Mouse (Mus musculus): ENCODE measurements around the gene Rasa1. TPM values are rescaled to one million over a fixed set of nuclear protein-coding genes. Genes with fewer than 3 reads are reported as not detected.
A peak's percentile ranks its signal among the peaks of the same experiment; 100 is the strongest.

Gene Rasa1
- polyA plus RNA-seq, 1 experiment from 2014 or later, result 57.4 TPM

DNA sequence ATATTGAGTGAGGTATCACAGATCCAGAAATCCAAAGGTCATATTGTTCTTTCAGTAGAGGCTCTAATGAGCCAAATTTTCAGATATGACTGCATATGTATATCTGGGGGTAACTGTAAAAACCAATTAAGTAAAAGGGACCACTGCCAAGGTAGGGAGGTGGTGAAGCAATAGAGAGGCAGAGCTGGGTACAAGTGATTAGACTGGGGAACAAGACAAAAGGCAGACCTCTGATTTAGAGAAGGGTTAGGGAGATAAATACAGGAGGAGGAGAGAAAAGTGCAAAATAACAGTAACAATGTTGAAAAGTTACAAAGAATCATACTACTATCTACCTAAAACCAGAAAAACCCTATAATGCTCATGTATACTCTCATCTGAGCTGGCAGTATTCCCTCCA lies 10.0 kb downstream of the Rasa1 start:
- ATAC-seq (ENCODE audit: low FRiP score), result no peak
- no peaks in the 10 kb centered on the region for H3K4me1 ChIP-seq (ENCODE audit: control insufficient read depth, insufficient read depth, low read length)
- H3K4me3 ChIP-seq (ENCODE audit: low read depth, low read length), result no peak overlapping the region
- H3K9me3 ChIP-seq (ENCODE audit: control insufficient read depth, low read length), result no peaks in the 10 kb centered on the region
- H3K4me2 ChIP-seq, result no peak overlapping the region
- H3K36me3 ChIP-seq (ENCODE audit: control insufficient read depth, insufficient read depth, low read length), result no peaks in the 10 kb centered on the region
- no peaks in the 10 kb centered on the region for H3K27me3 ChIP-seq (ENCODE audit: control insufficient read depth, insufficient read depth, low read length)
- H3K9ac ChIP-seq (ENCODE audit: low read length), result no peak overlapping the region
- DNase-seq (ENCODE audit: low spot score, missing footprints), result no peak
- no peak overlapping the region for H3K27ac ChIP-seq (ENCODE audit: low read depth, low read length)

DNA sequence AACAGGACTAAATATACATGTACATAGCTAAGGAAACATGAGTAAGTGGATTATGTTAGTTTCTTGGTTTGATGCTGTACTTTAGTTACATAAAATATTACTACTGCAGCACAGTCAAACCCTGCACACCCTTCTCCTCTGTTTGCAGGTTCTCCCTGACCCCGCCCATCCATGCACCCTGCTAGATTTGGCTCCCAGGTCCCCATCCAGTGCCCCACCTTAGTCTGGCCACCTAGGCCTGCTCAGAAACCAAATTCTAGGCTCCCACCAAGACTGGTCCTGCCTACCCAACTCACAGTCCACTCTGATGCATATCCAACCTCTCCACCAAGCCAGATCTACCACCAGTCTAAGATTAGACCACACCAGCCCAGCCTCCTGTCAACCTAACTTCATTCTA lies 14.4 kb downstream of the Rasa1 start:
- no peak overlapping the region for H3K4me2 ChIP-seq
- no peaks in the 10 kb centered on the region for H3K4me1 ChIP-seq (ENCODE audit: control insufficient read depth, insufficient read depth, low read length)
- no peak overlapping the region for H3K9ac ChIP-seq (ENCODE audit: low read length)
- no peak overlapping the region for H3K27ac ChIP-seq (ENCODE audit: low read depth, low read length)
- DNase-seq (ENCODE audit: low spot score, missing footprints) (no peak), ATAC-seq (ENCODE audit: low FRiP score) (no peak)
- 95% methylated on average over 1 of the region's 1 CpGs for WGBS
- H3K27me3 ChIP-seq (ENCODE audit: control insufficient read depth, insufficient read depth, low read length), result no peaks in the 10 kb centered on the region
- no peak overlapping the region for H3K4me3 ChIP-seq (ENCODE audit: low read depth, low read length)
- H3K9me3 ChIP-seq (ENCODE audit: control insufficient read depth, low read length), result no peaks in the 10 kb centered on the region
- no peaks in the 10 kb centered on the region for H3K36me3 ChIP-seq (ENCODE audit: control insufficient read depth, insufficient read depth, low read length)

DNA sequence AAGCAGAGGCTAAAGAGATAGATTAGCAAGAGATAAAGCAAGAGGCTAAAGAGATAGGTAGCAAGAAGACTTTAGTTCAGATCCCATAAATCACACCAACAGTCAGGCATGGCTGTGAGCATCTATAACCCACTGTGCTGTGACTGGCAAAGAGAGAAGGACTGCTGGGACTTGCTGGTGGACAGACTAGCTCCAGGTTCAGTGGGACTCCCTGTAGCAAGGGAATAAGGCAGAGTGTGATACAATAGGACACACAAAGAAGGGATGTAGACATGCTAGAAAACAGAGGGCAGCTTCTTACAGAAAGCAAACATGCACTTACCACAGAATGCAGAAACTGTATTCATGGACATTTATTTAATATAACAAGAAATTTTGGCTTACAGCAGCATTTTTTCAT lies 15.1 kb downstream of the Rasa1 start:
- no peak overlapping the region for H3K27ac ChIP-seq (ENCODE audit: low read depth, low read length)
- ATAC-seq (ENCODE audit: low FRiP score), result no peak
- peak; percentile 60 for DNase-seq (ENCODE audit: low spot score, missing footprints)
- no peak overlapping the region for H3K4me2 ChIP-seq
- no peaks in the 10 kb centered on the region for H3K36me3 ChIP-seq (ENCODE audit: control insufficient read depth, insufficient read depth, low read length)
- no peaks in the 10 kb centered on the region for H3K4me1 ChIP-seq (ENCODE audit: control insufficient read depth, insufficient read depth, low read length)
- H3K9me3 ChIP-seq (ENCODE audit: control insufficient read depth, low read length), result no peaks in the 10 kb centered on the region
- no peak overlapping the region for H3K9ac ChIP-seq (ENCODE audit: low read length)
- no peaks in the 10 kb centered on the region for H3K27me3 ChIP-seq (ENCODE audit: control insufficient read depth, insufficient read depth, low read length)
- no peak overlapping the region for H3K4me3 ChIP-seq (ENCODE audit: low read depth, low read length)

DNA sequence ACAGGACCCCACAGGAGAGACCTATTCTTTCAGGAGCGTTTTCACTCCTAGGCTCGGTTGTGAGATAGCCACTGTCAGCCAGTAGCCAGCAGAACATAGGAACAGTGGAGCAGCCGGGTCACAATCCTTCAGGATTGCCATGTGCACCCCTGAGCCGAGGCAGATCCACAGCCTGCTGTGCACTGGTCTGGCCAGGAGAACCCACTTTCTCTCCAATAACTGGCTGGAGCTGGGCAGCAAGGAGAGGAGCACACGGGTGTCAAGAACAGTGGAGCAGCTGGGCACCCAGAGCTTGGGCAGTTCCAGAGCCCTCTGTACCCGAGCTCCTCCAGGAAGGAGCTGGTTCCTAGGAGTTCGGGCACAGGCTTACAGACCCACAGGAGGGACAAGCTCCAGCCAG lies 50.2 kb downstream of the Rasa1 start:
- no peak for DNase-seq (ENCODE audit: low spot score, missing footprints)
- Histone ChIP-seq H3K4me3 (ENCODE audit: low read depth, low read length) (no peak overlapping the region), H3K9me3 (ENCODE audit: control insufficient read depth, low read length) (no peaks in the 10 kb centered on the region), H3K27me3 (ENCODE audit: control insufficient read depth, insufficient read depth, low read length) (no peaks in the 10 kb centered on the region), H3K27ac (ENCODE audit: low read depth, low read length) (no peak overlapping the region), H3K4me1 (ENCODE audit: control insufficient read depth, insufficient read depth, low read length) (no peaks in the 10 kb centered on the region), H3K36me3 (ENCODE audit: control insufficient read depth, insufficient read depth, low read length) (no peaks in the 10 kb centered on the region), H3K4me2 (no peak overlapping the region), H3K9ac (ENCODE audit: low read length) (no peak overlapping the region)
- 88% methylated on average over 7 of the region's 7 CpGs for WGBS
- no peak for ATAC-seq (ENCODE audit: low FRiP score)

DNA sequence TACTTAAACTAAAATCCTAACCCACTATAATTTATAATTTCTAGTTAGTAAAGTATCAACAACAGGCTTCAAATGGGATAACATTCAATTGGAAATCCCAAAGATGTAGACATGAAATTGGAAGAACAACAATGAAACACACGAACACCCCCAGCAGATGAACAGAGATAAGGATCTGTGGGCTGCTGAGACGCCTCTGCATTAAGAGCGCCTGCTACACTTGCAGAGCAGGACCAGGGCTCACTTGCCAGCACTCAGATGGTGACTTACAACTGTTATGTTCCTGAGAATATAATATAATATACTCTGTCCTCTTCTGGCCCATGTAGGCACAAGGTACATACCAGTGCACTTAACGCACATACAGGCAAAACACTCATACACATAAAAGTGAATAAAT lies 70.3 kb downstream of the Rasa1 start:
- H3K9ac ChIP-seq (ENCODE audit: low read length), result no peak overlapping the region
- no peak overlapping the region for H3K4me3 ChIP-seq (ENCODE audit: low read depth, low read length)
- H3K27me3 ChIP-seq (ENCODE audit: control insufficient read depth, insufficient read depth, low read length), result no peaks in the 10 kb centered on the region
- no peak for DNase-seq (ENCODE audit: low spot score, missing footprints)
- H3K36me3 ChIP-seq (ENCODE audit: control insufficient read depth, insufficient read depth, low read length), result peaks cover 2% of the 10 kb centered on the region; the same call in 1 of the 2 replicates
- ATAC-seq (ENCODE audit: low FRiP score), result no peak
- H3K9me3 ChIP-seq (ENCODE audit: control insufficient read depth, low read length), result no peaks in the 10 kb centered on the region
- H3K4me2 ChIP-seq, result no peak overlapping the region
- no peak overlapping the region for H3K27ac ChIP-seq (ENCODE audit: low read depth, low read length)
- no peaks in the 10 kb centered on the region for H3K4me1 ChIP-seq (ENCODE audit: control insufficient read depth, insufficient read depth, low read length)
- WGBS, result 92% methylated on average over 4 of the region's 4 CpGs

DNA sequence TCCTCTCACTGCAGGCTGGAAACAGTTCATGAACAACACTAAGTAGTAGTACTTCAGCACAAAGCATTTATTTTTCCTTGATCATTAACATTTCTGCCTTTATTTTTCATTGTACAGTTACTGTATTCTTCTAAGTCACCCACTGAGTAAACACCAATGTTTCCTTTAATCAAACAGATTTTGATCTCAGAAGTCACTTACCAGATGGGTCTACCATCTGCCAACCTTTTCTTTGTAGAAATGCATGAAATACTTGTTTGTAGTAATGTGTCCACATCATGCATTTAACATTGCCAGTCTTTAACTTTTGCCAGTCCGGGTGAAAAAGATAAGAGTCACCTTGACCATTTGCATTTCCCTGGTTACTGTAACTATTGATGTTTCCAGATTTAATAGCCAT lies 78.6 kb downstream of the Rasa1 start:
- H3K9ac ChIP-seq (ENCODE audit: low read length), result no peak overlapping the region
- 0 out of 2 replicates have a peak, but pooled peaks cover 2% of the 10 kb centered on the region for H3K36me3 ChIP-seq (ENCODE audit: control insufficient read depth, insufficient read depth, low read length)
- no peak for DNase-seq (ENCODE audit: low spot score, missing footprints)
- 88% methylated on average over 1 of the region's 1 CpGs for WGBS
- H3K27ac ChIP-seq (ENCODE audit: low read depth, low read length), result no peak overlapping the region
- no peaks in the 10 kb centered on the region for H3K4me1 ChIP-seq (ENCODE audit: control insufficient read depth, insufficient read depth, low read length)
- ATAC-seq (ENCODE audit: low FRiP score), result no peak
- no peak overlapping the region for H3K4me3 ChIP-seq (ENCODE audit: low read depth, low read length)
- H3K27me3 ChIP-seq (ENCODE audit: control insufficient read depth, insufficient read depth, low read length), result no peaks in the 10 kb centered on the region
- H3K9me3 ChIP-seq (ENCODE audit: control insufficient read depth, low read length), result no peaks in the 10 kb centered on the region
- no peak overlapping the region for H3K4me2 ChIP-seq

DNA sequence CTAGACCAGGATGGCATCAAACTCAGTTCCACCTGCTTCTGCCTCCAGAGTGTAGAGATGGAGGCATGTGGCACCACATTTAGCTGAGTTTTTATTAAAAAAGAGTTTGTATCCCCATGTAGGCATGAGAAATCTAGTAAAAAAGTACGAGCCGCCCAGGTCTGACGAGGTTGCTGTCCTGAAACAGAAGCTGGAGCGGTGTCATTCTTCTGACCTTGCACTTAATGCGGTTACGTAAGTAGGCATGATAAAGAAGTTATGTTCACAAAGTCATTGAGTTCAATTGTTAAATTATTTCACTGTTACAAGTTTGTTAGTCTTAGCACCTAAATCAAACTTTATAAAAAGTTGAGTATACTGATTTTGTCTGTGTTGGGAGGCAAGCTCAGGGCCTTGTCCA lies 80.3 kb downstream of the Rasa1 start:
- H3K4me2 ChIP-seq, result no peak overlapping the region
- 0 out of 2 replicates have a peak, but pooled peaks cover 2% of the 10 kb centered on the region for H3K36me3 ChIP-seq (ENCODE audit: control insufficient read depth, insufficient read depth, low read length)
- DNase-seq (ENCODE audit: low spot score, missing footprints) (peak; percentile 72), ATAC-seq (ENCODE audit: low FRiP score) (no peak)
- H3K27me3 ChIP-seq (ENCODE audit: control insufficient read depth, insufficient read depth, low read length), result no peaks in the 10 kb centered on the region
- no peak overlapping the region for H3K9ac ChIP-seq (ENCODE audit: low read length)
- H3K27ac ChIP-seq (ENCODE audit: low read depth, low read length), result no peak overlapping the region
- H3K4me1 ChIP-seq (ENCODE audit: control insufficient read depth, insufficient read depth, low read length), result no peaks in the 10 kb centered on the region
- no peaks in the 10 kb centered on the region for H3K9me3 ChIP-seq (ENCODE audit: control insufficient read depth, low read length)
- no peak overlapping the region for H3K4me3 ChIP-seq (ENCODE audit: low read depth, low read length)
- 94% methylated on average over 6 of the region's 6 CpGs for WGBS

DNA sequence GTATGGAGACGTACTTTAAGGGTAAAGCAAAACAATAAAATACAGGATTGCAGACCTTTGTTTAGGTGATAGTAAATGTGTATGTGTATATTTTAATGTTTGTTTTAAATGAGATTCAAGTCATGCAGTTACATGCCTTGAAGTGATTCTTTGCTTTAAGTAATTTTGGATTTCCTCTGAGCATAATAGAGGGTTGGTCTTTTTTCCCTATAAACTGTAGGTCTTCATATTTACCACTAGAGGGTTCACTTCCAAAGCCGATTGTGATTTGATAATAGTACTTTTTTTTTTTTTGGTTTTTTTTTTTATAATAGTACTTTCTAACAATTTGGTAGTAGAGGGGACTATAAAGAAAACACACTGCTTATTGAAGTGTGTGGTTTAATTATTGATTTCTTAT lies 81.4 kb downstream of the Rasa1 start:
- WGBS, result 73% methylated on average over 2 of the region's 2 CpGs

DNA sequence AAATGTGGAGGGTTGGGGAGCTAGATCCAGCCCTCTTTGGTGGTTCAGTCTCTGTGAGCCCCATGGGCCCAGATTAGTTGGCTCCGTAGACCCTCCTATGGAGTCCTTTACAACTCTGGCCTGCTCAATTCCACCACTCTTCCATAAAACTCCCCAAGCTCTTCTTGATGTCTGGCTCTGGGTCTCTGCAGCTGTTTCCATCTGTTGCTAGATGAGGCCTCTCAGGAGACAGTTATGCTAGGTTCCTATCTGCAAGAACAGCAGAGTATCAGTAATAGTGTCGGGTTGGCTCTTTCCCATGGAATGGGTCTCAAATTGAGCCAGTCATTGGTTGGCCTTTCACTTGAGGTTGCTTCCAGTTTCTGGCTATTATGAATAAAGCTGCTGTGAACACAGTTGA lies 97.7 kb downstream of the Rasa1 start:
- H3K4me2 ChIP-seq, result no peak overlapping the region
- DNase-seq (ENCODE audit: low spot score, missing footprints) (no peak), ATAC-seq (ENCODE audit: low FRiP score) (no peak)
- peaks cover 7% of the 10 kb centered on the region; the same call in 1 of the 2 replicates for H3K36me3 ChIP-seq (ENCODE audit: control insufficient read depth, insufficient read depth, low read length)
- no peak overlapping the region for H3K27ac ChIP-seq (ENCODE audit: low read depth, low read length)
- no peak overlapping the region for H3K9ac ChIP-seq (ENCODE audit: low read length)
- H3K9me3 ChIP-seq (ENCODE audit: control insufficient read depth, low read length), result no peaks in the 10 kb centered on the region
- WGBS, result 98% methylated on average over 2 of the region's 2 CpGs
- H3K27me3 ChIP-seq (ENCODE audit: control insufficient read depth, insufficient read depth, low read length), result no peaks in the 10 kb centered on the region
- H3K4me1 ChIP-seq (ENCODE audit: control insufficient read depth, insufficient read depth, low read length), result peaks cover 3% of the 10 kb centered on the region; the same call in 1 of the 2 replicates
- H3K4me3 ChIP-seq (ENCODE audit: low read depth, low read length), result no peak overlapping the region

More for the DNA sequence above, 81.4 kb downstream of the Rasa1 start:
- no peak overlapping the region for H3K27ac ChIP-seq (ENCODE audit: low read depth, low read length)
- no peak overlapping the region for H3K4me3 ChIP-seq (ENCODE audit: low read depth, low read length)
- no peaks in the 10 kb centered on the region for H3K27me3 ChIP-seq (ENCODE audit: control insufficient read depth, insufficient read depth, low read length)
- no peak overlapping the region for H3K4me2 ChIP-seq
- H3K9ac ChIP-seq (ENCODE audit: low read length), result no peak overlapping the region
- H3K36me3 ChIP-seq (ENCODE audit: control insufficient read depth, insufficient read depth, low read length), result 0 out of 2 replicates have a peak, but pooled peaks cover 2% of the 10 kb centered on the region
- no peaks in the 10 kb centered on the region for H3K4me1 ChIP-seq (ENCODE audit: control insufficient read depth, insufficient read depth, low read length)
- DNase-seq (ENCODE audit: low spot score, missing footprints), result peak; percentile 75
- no peaks in the 10 kb centered on the region for H3K9me3 ChIP-seq (ENCODE audit: control insufficient read depth, low read length)
- peak; percentile 30; the same call in 1 of the 2 replicates for ATAC-seq (ENCODE audit: low FRiP score)

Measured in midbrain, embryonic 11.5 days (tissue).